Mouse (Mus musculus) G1E (cell line): ENCODE measurements around the gene Pi4kb.

Experiments
- CTCF ChIP-seq: IDR thresholded peaks from 2 replicates; pipeline ENCODE4 v1.5.1; 2012; ENCODE audit warnings: low read depth, low read length, inconsistent platforms, mixed read lengths
- GATA1 ChIP-seq: IDR thresholded peaks from 2 replicates; pipeline ENCODE4 v1.6.1; 2012; ENCODE audit warnings: borderline replicate concordance, low read length, inconsistent platforms, mixed read lengths
- GATA2 ChIP-seq: IDR thresholded peaks from 2 replicates; pipeline ENCODE4 v1.6.1; 2012; ENCODE audit warnings: low read depth, low read length, inconsistent platforms, borderline replicate concordance
- POLR2AphosphoS5 ChIP-seq: IDR thresholded peaks from 2 replicates; pipeline ENCODE4 v1.6.1; 2012; ENCODE audit warnings: low read depth, low read length, inconsistent platforms; ENCODE audit not compliant: insufficient replicate concordance
- TAL1 ChIP-seq: conservative IDR thresholded peaks from 2 replicates; pipeline ENCODE4 v1.6.1; 2012; ENCODE audit warnings: low read depth, low read length, inconsistent platforms, mixed read lengths

GRCm38 (mm10) chr3:94964989-94965388, 9.5 kb upstream of the Pi4kb start:
- TF ChIP-seq CTCF (no peak), GATA1 (no peak), GATA2 (no peak), POLR2AphosphoS5 (no peak), TAL1 (no peak)
